Mouse (Mus musculus): ENCODE measurements around the gene Dock6.
"Not testable (repeated sequence)": the region's sequence is repeated elsewhere in the genome, so short reads cannot be mapped to it uniquely, and the experiment has no call there.

Dock6 gene

GRCm38 (mm10) chr9:21852128-21853091 is at the start of gene Dock6:
Dock6 (minus strand) TSS chr9:21852635.
- DNase-seq (ENCODE audit: low spot score in 2 of 2) = peak; percentile 82 to 86

GRCm38 (mm10) chr9:21901223-21901820 is 48.9 kb upstream of the Dock6 start:
- peak in 1 of 2 experiments; percentile 68 for DNase-seq (ENCODE audit: low spot score in 2 of 2)

GRCm38 (mm10) chr9:21889229-21889628 is 36.8 kb upstream of the Dock6 start:
- no peak for DNase-seq (ENCODE audit: low spot score in 2 of 2)

- no peak for DNase-seq (ENCODE audit: low spot score in 2 of 2)
Measured at GRCm38 (mm10) chr9:21876601-21877000, 24.2 kb upstream of the Dock6 start.

GRCm38 (mm10) chr9:21872204-21872603 is 19.8 kb upstream of the Dock6 start:
- DNase-seq (ENCODE audit: low spot score in 2 of 2) = peak in 1 of 2 experiments; percentile 37

- peak in 1 of 2 experiments; percentile 32 for DNase-seq (ENCODE audit: low spot score in 2 of 2)
Measured at GRCm38 (mm10) chr9:21870879-21871524, 18.6 kb upstream of the Dock6 start.

- DNase-seq (ENCODE audit: low spot score in 2 of 2) = peak in 1 of 2 experiments; percentile 59
Measured at GRCm38 (mm10) chr9:21869290-21869689, 16.9 kb upstream of the Dock6 start.

- no peak for DNase-seq (ENCODE audit: low spot score in 2 of 2)
Measured at GRCm38 (mm10) chr9:21867726-21868125, 15.3 kb upstream of the Dock6 start.

- DNase-seq (ENCODE audit: low spot score in 2 of 2) = no peak
Measured at GRCm38 (mm10) chr9:21866641-21867040, 14.2 kb upstream of the Dock6 start.

GRCm38 (mm10) chr9:21865673-21866398 is 13.4 kb upstream of the Dock6 start:
- no peak for DNase-seq (ENCODE audit: low spot score in 2 of 2)

GRCm38 (mm10) chr9:21862181-21862580 is 9.7 kb upstream of the Dock6 start:
- DNase-seq (ENCODE audit: low spot score in 2 of 2) = no peak

- not testable (repeated sequence) for DNase-seq (ENCODE audit: low spot score in 2 of 2)
Measured at GRCm38 (mm10) chr9:21860349-21860748, 7.9 kb upstream of the Dock6 start.

- no peak for DNase-seq (ENCODE audit: low spot score in 2 of 2)
Measured at GRCm38 (mm10) chr9:21859606-21860005, 7.2 kb upstream of the Dock6 start.

- no peak for DNase-seq (ENCODE audit: low spot score in 2 of 2)
Measured at GRCm38 (mm10) chr9:21858084-21858483, 5.6 kb upstream of the Dock6 start.

- no peak for DNase-seq (ENCODE audit: low spot score in 2 of 2)
Measured at GRCm38 (mm10) chr9:21857501-21857900, 5.1 kb upstream of the Dock6 start.

GRCm38 (mm10) chr9:21854894-21855293 is 2.5 kb upstream of the Dock6 start:
- DNase-seq (ENCODE audit: low spot score in 2 of 2) = peak; percentile 62 to 63

- DNase-seq (ENCODE audit: low spot score in 2 of 2) = no peak
Measured at GRCm38 (mm10) chr9:21853961-21854360, 1.5 kb upstream of the Dock6 start.

- DNase-seq (ENCODE audit: low spot score in 2 of 2) = no peak
Measured at GRCm38 (mm10) chr9:21851084-21851483, 1.4 kb downstream of the Dock6 start.

GRCm38 (mm10) chr9:21849691-21850677 is 2.5 kb downstream of the Dock6 start:
- no peak for DNase-seq (ENCODE audit: low spot score in 2 of 2)

GRCm38 (mm10) chr9:21847926-21848325 is 4.5 kb downstream of the Dock6 start:
- DNase-seq (ENCODE audit: low spot score in 2 of 2) = no peak

Measured in urinary bladder, postnatal 36 days (tissue).